In genomic region chr5:23013997-23014396, GRCm38 (mm10) we compare ENCODE assay signal across 13 mouse cellular contexts.
"Had no signal": no experiment of that assay in that cellular context is flagged by ENCODE, and none has a peak within 500 bp of the region (broad histone marks: within the 10 kb centered on the region; RNA-seq: fewer than 3 reads in every experiment).

No protein-coding gene starts in this region.

- H3K9ac ChIP-seq: liver, embryonic 15.5 days; midbrain, embryonic 13.5 days; neural tube, embryonic 15.5 days had no signal

- H3K4me2 ChIP-seq: liver, embryonic 11.5 days; liver, embryonic 15.5 days; midbrain, embryonic 13.5 days; neural tube, embryonic 15.5 days had no signal

- H3K36me3 ChIP-seq: liver, embryonic 15.5 days; midbrain, embryonic 13.5 days; neural tube, embryonic 15.5 days had no signal

- H3K4me3 ChIP-seq: liver, embryonic 15.5 days; megakaryocyte, embryonic 14.5 days; midbrain, embryonic 13.5 days; myocyte; neural tube, embryonic 15.5 days had no signal

- H3K27ac ChIP-seq: liver, embryonic 15.5 days; macrophage; midbrain, embryonic 13.5 days; neural tube, embryonic 15.5 days; stomach, postnatal 0 days had no signal

- H3K4me1 ChIP-seq: liver, embryonic 15.5 days; megakaryocyte, embryonic 14.5 days; midbrain, embryonic 13.5 days; neural tube, embryonic 15.5 days had no signal

- DNase-seq: kidney, postnatal 10 days; left cerebral cortex, postnatal 4 days; lung, adult 2 months; lung, postnatal 14 days; thymus, postnatal 14 days had no signal

- H3K9me3 ChIP-seq: liver, embryonic 15.5 days; megakaryocyte, embryonic 14.5 days; midbrain, embryonic 13.5 days; neural tube, embryonic 15.5 days had no signal

- H3K27me3 ChIP-seq: liver, embryonic 15.5 days; megakaryocyte, embryonic 14.5 days; midbrain, embryonic 13.5 days; neural tube, embryonic 15.5 days had no signal

- ATAC-seq: midbrain, embryonic 13.5 days had no signal
